Mouse (Mus musculus) T-helper 1 cell (primary cell): ENCODE data around the gene Arl4c.

Experiments used
- in situ Hi-C: fragments of 300-600 bp; cut with MboI, MseI; formaldehyde crosslinking; loops from one replicate; pipeline ENCODE4 v1.15.1; 2025; ENCODE audit warnings: high pct_unique_total_duplicates

Arl4c gene

GRCm38 (mm10) chr1:88700961-88701861, 810 bp downstream of the Arl4c start:
- in situ Hi-C loops = no loop called here

- in situ Hi-C loops = loop anchor here (10.0 kb wide), 1 partner anchor 55 kb away; no protein-coding TSS in a partner anchor
These were observed 1.9 kb downstream of the Arl4c start for GRCm38 (mm10) chr1:88699856-88700791.

- in situ Hi-C loops = loop anchor here (10.0 kb wide), 1 partner anchor 55 kb away; no protein-coding TSS in a partner anchor
These were observed 2.6 kb downstream of the Arl4c start for GRCm38 (mm10) chr1:88699401-88699800.

GRCm38 (mm10) chr1:88698926-88699325, 3.1 kb downstream of the Arl4c start:
- in situ Hi-C loops = loop anchor here (10.0 kb wide), 1 partner anchor 54 kb away; no protein-coding TSS in a partner anchor

- in situ Hi-C loops = loop anchor here (10.0 kb wide), 1 partner anchor 53 kb away; no protein-coding TSS in a partner anchor
These were observed 3.9 kb downstream of the Arl4c start for GRCm38 (mm10) chr1:88698131-88698530.

GRCm38 (mm10) chr1:88696408-88696807, 5.6 kb downstream of the Arl4c start:
- in situ Hi-C loops = loop anchor here (10.0 kb wide), 1 partner anchor 52 kb away; no protein-coding TSS in a partner anchor

- in situ Hi-C loops = loop anchor here (10.0 kb wide), 1 partner anchor 50 kb away; no protein-coding TSS in a partner anchor
These were observed 7.7 kb downstream of the Arl4c start for GRCm38 (mm10) chr1:88694353-88694752.

- in situ Hi-C loops = loop anchor here (10.0 kb wide), 1 partner anchor 48 kb away; no protein-coding TSS in a partner anchor
These were observed 9.7 kb downstream of the Arl4c start for GRCm38 (mm10) chr1:88692293-88692827.

- in situ Hi-C loops = loop anchor here (10.0 kb wide), 1 partner anchor 46 kb away; no protein-coding TSS in a partner anchor
These were observed 11.4 kb downstream of the Arl4c start for GRCm38 (mm10) chr1:88690601-88691000.

GRCm38 (mm10) chr1:88684765-88685164, 17.3 kb downstream of the Arl4c start:
- in situ Hi-C loops = no loop called here

GRCm38 (mm10) chr1:88681596-88681995, 20.4 kb downstream of the Arl4c start:
- in situ Hi-C loops = no loop called here

- in situ Hi-C loops = no loop called here
These were observed 21.2 kb downstream of the Arl4c start for GRCm38 (mm10) chr1:88680804-88681203.

- in situ Hi-C loops = no loop called here
These were observed 23.7 kb downstream of the Arl4c start for GRCm38 (mm10) chr1:88678231-88678739.

- in situ Hi-C loops = no loop called here
These were observed 31.2 kb downstream of the Arl4c start for GRCm38 (mm10) chr1:88670807-88671206.

- in situ Hi-C loops = no loop called here
These were observed 32.9 kb downstream of the Arl4c start for GRCm38 (mm10) chr1:88668846-88669810.

GRCm38 (mm10) chr1:88668353-88668752, 33.7 kb downstream of the Arl4c start:
- in situ Hi-C loops = no loop called here

- in situ Hi-C loops = no loop called here
These were observed 37.4 kb downstream of the Arl4c start for GRCm38 (mm10) chr1:88664623-88665022.

- in situ Hi-C loops = no loop called here
These were observed 39.3 kb downstream of the Arl4c start for GRCm38 (mm10) chr1:88662736-88663135.

- in situ Hi-C loops = no loop called here
These were observed 40.8 kb downstream of the Arl4c start for GRCm38 (mm10) chr1:88661209-88661608.

GRCm38 (mm10) chr1:88658290-88658857, 43.6 kb downstream of the Arl4c start:
- in situ Hi-C loops = no loop called here
